Mouse (Mus musculus) CH12.LX (cell line): Measurements from ENCODE around the gene Zdhhc1. TPM values are rescaled to one million over a fixed set of nuclear protein-coding genes. Genes with fewer than 3 reads are reported as not detected.

Experiments
- DNase-seq: peaks from one replicate; pipeline ENCODE4 v3.0.0-alpha.2; 2013; ENCODE audit errors: extremely low read depth
- H3K27ac ChIP-seq: 2 replicates; pipeline ENCODE4 v1.5.1; 2012; ENCODE audit warnings: low read depth, mild to moderate bottlenecking, control low read depth, moderate library complexity; ENCODE audit not compliant: insufficient read depth
- H3K27me3 ChIP-seq: replicated peaks from 2 replicates; pipeline ENCODE3; 2012; ENCODE audit warnings: inconsistent platforms
- H3K36me3 ChIP-seq, 2 experiments: replicated peaks in 1 of 2; 2 replicates each; pipeline versions ENCODE3 to v1.6.1; 2012; ENCODE audit warnings: inconsistent platforms in 1 of 2, low read length in 1 of 2, mild to moderate bottlenecking in 1 of 2, mixed read lengths in 1 of 2, moderate library complexity in 1 of 2; ENCODE audit not compliant: control insufficient read depth in 1 of 2, insufficient read depth in 1 of 2
- H3K4me1 ChIP-seq, 2 experiments: 2 replicates each; pipeline ENCODE4 v1.6.1; 2012; ENCODE audit warnings: inconsistent platforms in 1 of 2, moderate library complexity in 1 of 2; ENCODE audit not compliant: insufficient read depth in 2 of 2, control insufficient read depth in 1 of 2
- H3K4me2 ChIP-seq: 2 replicates; pipeline ENCODE4 v1.6.1; 2012; ENCODE audit warnings: low read depth, mild to moderate bottlenecking, control low read depth; ENCODE audit not compliant: poor library complexity, insufficient read depth, severe bottlenecking
- H3K4me3 ChIP-seq, 3 experiments: fragments of 150-350 bp in 1 of 3; sonication (generic) in 1 of 3; replicated peaks in 1 of 3; 2 replicates each; pipeline versions ENCODE3 to v1.5.1; 2011 to 2012; ENCODE audit warnings: low read depth in 2 of 3, low read length in 2 of 3, mild to moderate bottlenecking in 2 of 3, moderate library complexity in 2 of 3, control low read depth in 1 of 3, improper control_type of control experiment in 1 of 3, inconsistent platforms in 1 of 3, mixed read lengths in 1 of 3; ENCODE audit not compliant: poor library complexity in 1 of 3
- H3K79me2 ChIP-seq: replicated peaks from 2 replicates; pipeline ENCODE4 v1.6.1; 2012; ENCODE audit warnings: mild to moderate bottlenecking, moderate library complexity; ENCODE audit not compliant: control insufficient read depth, poor library complexity, insufficient read depth, severe bottlenecking; ENCODE audit errors: extremely low read depth
- H3K9ac ChIP-seq: 2 replicates; pipeline ENCODE4 v1.6.1; 2012; ENCODE audit warnings: low read depth, mild to moderate bottlenecking, control low read depth, moderate library complexity; ENCODE audit not compliant: insufficient read depth
- H3K9me3 ChIP-seq: replicated peaks from 2 replicates; pipeline ENCODE3; 2012; ENCODE audit warnings: low read length, inconsistent platforms, mixed read lengths
- BHLHE40 ChIP-seq: IDR thresholded peaks from 2 replicates; pipeline ENCODE4 v1.6.1; 2011; ENCODE audit warnings: mild to moderate bottlenecking, low read depth, low read length, improper control_type of control experiment
- CHD1 ChIP-seq: IDR thresholded peaks from 2 replicates; pipeline ENCODE4 v1.6.1; 2012; ENCODE audit warnings: low read depth, low read length, improper control_type of control experiment, inconsistent platforms
- CHD2 ChIP-seq: IDR thresholded peaks from 2 replicates; pipeline ENCODE4 v1.6.1; 2011; ENCODE audit warnings: low read length, improper control_type of control experiment
- CTCF ChIP-seq, 2 experiments: IDR thresholded peaks in 1 of 2; conservative IDR thresholded peaks in 1 of 2; 2 replicates each; pipeline ENCODE4 v1.5.1; 2011 to 2012; ENCODE audit warnings: low read depth in 2 of 2, low read length in 2 of 2, improper control_type of control experiment in 1 of 2, inconsistent platforms in 1 of 2, mild to moderate bottlenecking in 1 of 2, moderate library complexity in 1 of 2
- E2F4 ChIP-seq: IDR thresholded peaks from 2 replicates; pipeline ENCODE4 v1.6.1; 2011; ENCODE audit warnings: low read depth, low read length, improper control_type of control experiment; ENCODE audit not compliant: insufficient replicate concordance
- ELF1 ChIP-seq: IDR thresholded peaks from 2 replicates; pipeline ENCODE4 v1.6.1; 2014; ENCODE audit warnings: low read depth, mild to moderate bottlenecking, inconsistent platforms, low read length, improper control_type of control experiment
- EP300 ChIP-seq: IDR thresholded peaks from 2 replicates; pipeline ENCODE4 v1.6.1; 2011; ENCODE audit warnings: low read length, improper control_type of control experiment
- ETS1 ChIP-seq: conservative IDR thresholded peaks from 2 replicates; pipeline ENCODE4 v1.6.1; 2012; ENCODE audit warnings: low read depth, mild to moderate bottlenecking, inconsistent platforms, low read length, improper control_type of control experiment, moderate library complexity
- IRF4 ChIP-seq: IDR thresholded peaks from 2 replicates; pipeline ENCODE4 v1.6.1; 2014; ENCODE audit warnings: low read depth, mild to moderate bottlenecking, inconsistent platforms, low read length, improper control_type of control experiment
- JUN ChIP-seq: IDR thresholded peaks from 2 replicates; pipeline ENCODE4 v1.6.1; 2011; ENCODE audit warnings: low read depth, mild to moderate bottlenecking, low read length, improper control_type of control experiment, moderate library complexity; ENCODE audit not compliant: insufficient read depth
- JUND ChIP-seq: conservative IDR thresholded peaks from 2 replicates; pipeline ENCODE4 v1.6.1; 2011; ENCODE audit warnings: low read depth, low read length, improper control_type of control experiment
- KAT2A ChIP-seq: IDR thresholded peaks from 2 replicates; pipeline ENCODE4 v1.6.1; 2012; ENCODE audit warnings: low read length, improper control_type of control experiment, inconsistent platforms; ENCODE audit not compliant: insufficient replicate concordance
- MAFK ChIP-seq: IDR thresholded peaks from 2 replicates; pipeline ENCODE4 v1.6.1; 2011; ENCODE audit warnings: low read length, improper control_type of control experiment; ENCODE audit not compliant: insufficient replicate concordance
- MXI1 ChIP-seq: IDR thresholded peaks from 2 replicates; pipeline ENCODE4 v1.6.1; 2011; ENCODE audit warnings: mild to moderate bottlenecking, low read depth, low read length, improper control_type of control experiment
- MYC ChIP-seq: IDR thresholded peaks from 2 replicates; pipeline ENCODE4 v1.6.1; 2011; ENCODE audit warnings: low read depth, mild to moderate bottlenecking, improper control_type of control experiment, low read length
- NRF1 ChIP-seq: IDR thresholded peaks from 2 replicates; pipeline ENCODE4 v1.6.1; 2014; ENCODE audit warnings: low read depth, mild to moderate bottlenecking, inconsistent platforms, low read length, improper control_type of control experiment, moderate library complexity
- PAX5 ChIP-seq: IDR thresholded peaks from 2 replicates; pipeline ENCODE4 v1.6.1; 2012; ENCODE audit warnings: low read length, inconsistent platforms, mixed read lengths
- POLR2AphosphoS2 ChIP-seq: IDR thresholded peaks from 2 replicates; pipeline ENCODE4 v1.6.1; 2011; ENCODE audit warnings: low read depth, low read length, improper control_type of control experiment
- RAD21 ChIP-seq: IDR thresholded peaks from 2 replicates; pipeline ENCODE4 v1.6.1; 2011; ENCODE audit warnings: low read depth, mild to moderate bottlenecking, low read length, improper control_type of control experiment, moderate library complexity
- RCOR1 ChIP-seq: conservative IDR thresholded peaks from 2 replicates; pipeline ENCODE4 v1.6.1; 2012; ENCODE audit warnings: low read depth, mild to moderate bottlenecking, inconsistent platforms, low read length, improper control_type of control experiment
- SMC3 ChIP-seq: IDR thresholded peaks from 2 replicates; pipeline ENCODE4 v1.6.1; 2011; ENCODE audit warnings: low read depth, low read length, improper control_type of control experiment
- UBTF ChIP-seq: IDR thresholded peaks from 2 replicates; pipeline ENCODE4 v1.6.1; 2012; ENCODE audit warnings: low read depth, mild to moderate bottlenecking, inconsistent platforms, low read length, improper control_type of control experiment, moderate library complexity
- USF1 ChIP-seq: IDR thresholded peaks from 2 replicates; pipeline ENCODE4 v1.6.1; 2014; ENCODE audit warnings: low read depth, mild to moderate bottlenecking, inconsistent platforms, low read length, improper control_type of control experiment
- USF2 ChIP-seq: conservative IDR thresholded peaks from 2 replicates; pipeline ENCODE4 v1.6.1; 2011; ENCODE audit warnings: low read depth, low read length, improper control_type of control experiment
- ZKSCAN1 ChIP-seq: IDR thresholded peaks from 2 replicates; pipeline ENCODE4 v1.6.1; 2012; ENCODE audit warnings: low read depth, inconsistent platforms, low read length, improper control_type of control experiment, borderline replicate concordance
- ZMIZ1 ChIP-seq: IDR thresholded peaks from 2 replicates; pipeline ENCODE4 v1.6.1; 2012; ENCODE audit warnings: low read depth, mild to moderate bottlenecking, inconsistent platforms, low read length, improper control_type of control experiment
- ZNF384 ChIP-seq: IDR thresholded peaks from 2 replicates; pipeline ENCODE4 v1.6.1; 2012; ENCODE audit warnings: low read depth, low read length, improper control_type of control experiment, inconsistent platforms
- dilution Hi-C: fragments of 300-500 bp; cut with MboI; formaldehyde crosslinking; loops from 2 replicates; pipeline ENCODE4 v1.14.3; 2020; ENCODE audit warnings: low sequenced_read_pairs; ENCODE audit not compliant: extremely low pct_unique_long_range_greater_than_20kb, extremely low pct_ligation_motif_present
- in situ Hi-C: fragments of 300-500 bp; cut with MboI; formaldehyde crosslinking; loops from 3 replicates; pipeline ENCODE4 v1.14.3; 2019; ENCODE audit warnings: low sequenced_read_pairs, low pct_ligation_motif_present, low pct_unique_long_range_greater_than_20kb, mixed read lengths
- polyA plus RNA-seq: library from polyadenylated mRNA; unstranded; fragments of >175 nt; gene quantifications from 2 replicates; pipeline ENCODE4 v1.2.1, GENCODE M21; 2012; ENCODE audit warnings: low read depth; ENCODE audit not compliant: insufficient read length
- total RNA-seq, 2 experiments: library from RNA; depleted of rRNA; stranded (reverse); fragments of 300-350 nt in 1 of 2; fragments of >200 nt in 1 of 2; gene quantifications; 2 replicates each; pipeline ENCODE4 v1.2.3; 2012 to 2014

Zdhhc1 gene
- total and polyA plus RNA-seq, 3 experiments: 1.6 to 3.6 (median 2.6) TPM

DNA sequence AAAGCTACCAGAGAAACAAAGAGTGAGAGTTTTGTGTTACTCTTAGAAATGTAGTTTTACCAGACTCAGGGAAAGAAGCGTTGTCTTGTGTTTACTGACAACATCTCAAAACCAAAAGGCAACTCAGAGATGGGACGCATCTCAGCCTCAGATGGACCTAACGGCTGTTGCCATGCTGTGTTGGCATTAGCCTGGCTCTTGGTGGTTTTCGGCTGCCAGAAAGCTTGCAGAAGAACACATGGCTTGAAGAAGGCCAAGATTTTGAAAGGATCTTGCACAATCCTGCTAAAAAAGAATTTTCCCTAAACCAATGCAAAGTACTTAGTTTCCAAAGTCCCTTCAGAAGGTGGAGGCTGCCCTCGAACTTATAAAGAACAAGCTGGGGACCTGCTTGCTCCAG is 54.0 kb downstream of the Zdhhc1 start:
- H3K27me3 ChIP-seq: peaks cover 37% of the 10 kb centered on the region
- H3K79me2 ChIP-seq: no peaks in the 10 kb centered on the region
- H3K27ac ChIP-seq: no peak overlapping the region
- no peak for DNase-seq
- no peak for TF ChIP-seq ZKSCAN1
- TF ChIP-seq CHD1: no peak
- TF ChIP-seq USF1: no peak
- no peak for TF ChIP-seq ZMIZ1
- TF ChIP-seq PAX5: no peak
- no peak for TF ChIP-seq RAD21
- no peak for TF ChIP-seq ZNF384
- no peak for TF ChIP-seq EP300
- no peak for TF ChIP-seq UBTF
- no peak for TF ChIP-seq MXI1
- no peak for TF ChIP-seq JUND
- TF ChIP-seq MYC: no peak
- no peak for TF ChIP-seq POLR2AphosphoS2
- TF ChIP-seq NRF1: no peak
- TF ChIP-seq E2F4: no peak
- TF ChIP-seq USF2: no peak
- TF ChIP-seq BHLHE40: no peak
- TF ChIP-seq RCOR1: no peak
- TF ChIP-seq IRF4: no peak
- TF ChIP-seq, all 38 proteins: peak for 0
- no peak overlapping the region for H3K4me3 ChIP-seq
- dilution Hi-C loops: no loop called here
- no peak overlapping the region for H3K4me2 ChIP-seq
- in situ Hi-C loops: no loop called here
- no peak overlapping the region for H3K9ac ChIP-seq
- H3K9me3 ChIP-seq: no peaks in the 10 kb centered on the region
- H3K4me1 ChIP-seq: peaks cover 2 to 13% of the 10 kb centered on the region in 2 experiments; a peak in 3 of 4 replicates
- H3K36me3 ChIP-seq: no peaks in the 10 kb centered on the region

DNA sequence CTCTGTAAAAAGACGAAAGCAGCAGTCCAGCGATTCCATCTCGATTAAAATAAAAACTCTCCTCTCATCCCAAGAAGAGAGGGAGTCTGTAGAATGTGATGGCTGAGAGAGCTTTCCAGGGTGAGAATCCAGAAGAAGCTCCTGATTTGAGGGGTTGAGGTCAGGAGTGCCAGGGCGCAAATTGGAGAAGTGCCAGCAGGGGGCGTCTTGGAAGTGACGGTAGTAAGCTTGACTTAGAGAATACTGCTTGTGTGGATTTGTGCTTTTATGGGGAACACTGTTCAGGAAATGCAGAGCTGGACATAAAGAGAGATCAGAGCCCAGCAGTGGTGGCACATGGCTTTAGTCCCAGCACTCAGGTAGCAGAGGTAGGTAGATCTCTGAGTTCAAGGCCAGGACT is 55.3 kb downstream of the Zdhhc1 start:
- Histone ChIP-seq H3K4me2 (no peak overlapping the region), H3K79me2 (no peaks in the 10 kb centered on the region), H3K27me3 (peaks cover 41% of the 10 kb centered on the region), H3K27ac (no peak overlapping the region), H3K9me3 (no peaks in the 10 kb centered on the region), H3K4me1 (peaks cover 0 to 11% of the 10 kb centered on the region in 2 experiments; a peak in 2 of 4 replicates), H3K9ac (no peak overlapping the region), H3K4me3 (no peak overlapping the region), H3K36me3 (no peaks in the 10 kb centered on the region)
- peak; percentile 52 for DNase-seq
- dilution Hi-C loops (no loop called here), in situ Hi-C loops (no loop called here)
- no peak for TF ChIP-seq CHD2
- peak; percentile 77 to 79 for TF ChIP-seq CTCF (conservative IDR thresholded peaks at IDR 0.05 in 1 of 2, IDR thresholded peaks at IDR 0.05 in 1 of 2; ENCODE audit: low read depth in 2 of 2, low read length in 2 of 2)
- no peak for TF ChIP-seq KAT2A
- no peak for TF ChIP-seq ELF1
- TF ChIP-seq SMC3: peak; percentile 67
- TF ChIP-seq MAFK: no peak
- no peak for TF ChIP-seq ZMIZ1
- TF ChIP-seq RAD21: peak; percentile 35
- TF ChIP-seq JUND: no peak
- no peak for TF ChIP-seq JUN
- TF ChIP-seq ETS1: no peak
